Mouse (Mus musculus) heart, adult 2 months (tissue): ENCODE data around the gene 4931428L18Rik. TPM values are rescaled to one million over a fixed set of nuclear protein-coding genes. Genes with fewer than 3 reads are reported as not detected.

Experiments used
- DNase-seq, 2 experiments: peaks; one replicate each; pipeline ENCODE4 v3.0.0; 2021
- H3K27ac ChIP-seq: fragments of 200-600 bp; 2 replicates; pipeline ENCODE4 v1.8.1; 2022
- H3K27me3 ChIP-seq: fragments of 200-500 bp; 2 replicates; pipeline ENCODE4 v1.6.1; 2012; ENCODE audit warnings: mild to moderate bottlenecking, low read length, inconsistent platforms, mixed read lengths; ENCODE audit not compliant: control insufficient read depth, insufficient read depth
- H3K36me3 ChIP-seq: fragments of 200-500 bp; 2 replicates; pipeline ENCODE4 v1.6.1; 2012; ENCODE audit warnings: low read length, inconsistent platforms; ENCODE audit not compliant: control insufficient read depth, insufficient read depth
- H3K4me1 ChIP-seq: fragments of 200-500 bp; 2 replicates; pipeline ENCODE4 v1.6.1; 2011; ENCODE audit warnings: low read length; ENCODE audit not compliant: control insufficient read depth, insufficient read depth
- H3K4me3 ChIP-seq: fragments of 200-600 bp; 2 replicates; pipeline ENCODE4 v1.8.1; 2022
- H3K79me2 ChIP-seq: fragments of 200-500 bp; replicated peaks from 2 replicates; pipeline ENCODE4 v1.6.1; 2012; ENCODE audit warnings: mild to moderate bottlenecking, inconsistent platforms, low read length, moderate library complexity, mixed read lengths; ENCODE audit not compliant: control insufficient read depth, insufficient read depth
- H3K9ac ChIP-seq: fragments of 200-500 bp; 2 replicates; pipeline ENCODE4 v1.6.1; 2012; ENCODE audit warnings: low read depth, mild to moderate bottlenecking, control low read depth, inconsistent platforms, low read length, mixed read lengths
- CTCF ChIP-seq: fragments of 200-600 bp; IDR thresholded peaks from 2 replicates; pipeline ENCODE4 v1.8.1; 2022; ENCODE audit warnings: antibody characterized with exemption, mild to moderate bottlenecking, moderate library complexity
- EP300 ChIP-seq: fragments of 200-500 bp; IDR thresholded peaks from 2 replicates; pipeline ENCODE4 v1.6.1; 2011; ENCODE audit warnings: low read depth, low read length, control low read depth; ENCODE audit not compliant: insufficient read depth
- POLR2A ChIP-seq: fragments of 200-500 bp; IDR thresholded peaks from 2 replicates; pipeline ENCODE4 v1.6.1; 2011; ENCODE audit warnings: mild to moderate bottlenecking, low read depth, low read length, control low read depth; ENCODE audit not compliant: insufficient read depth
- WGBS: fragments of 180-500 bp; shearing (Covaris S2); methylation state at CpG from one replicate; pipeline ENCODE4 v1.1.7; 2018; 5-methylcytosine and 5-hydroxymethylcytosine counted together
- intact Hi-C: fragments of 180-260 bp; cut with DNase I; formaldehyde crosslinking; loops from one replicate; pipeline ENCODE4 v1.15.1; 2025
- polyA plus RNA-seq: library from polyadenylated mRNA; depleted of rRNA; stranded (reverse); fragments of >200 nt; gene quantifications from 2 replicates; pipeline ENCODE4 v1.2.3, GENCODE M21; 2012; rRNA removed
- total RNA-seq, 2 experiments: library from RNA; stranded (reverse); gene quantifications; 2 replicates each; pipeline ENCODE4 v1.2.3; 2021

The 4931428L18Rik gene
- total and polyA plus RNA-seq, 3 experiments = 0.16 TPM; not detected in 2

GRCm38 (mm10) chr1:30951795-30952194, 270.7 kb downstream of the 4931428L18Rik start:
- Histone ChIP-seq H3K79me2 (no peaks in the 10 kb centered on the region), H3K27ac (no peak overlapping the region), H3K4me1 (peaks cover 3% of the 10 kb centered on the region), H3K27me3 (no peaks in the 10 kb centered on the region), H3K4me3 (no peak overlapping the region), H3K9ac (no peak overlapping the region), H3K36me3 (peaks cover under 1% of the 10 kb centered on the region)
- DNase-seq = no peak
- TF ChIP-seq POLR2A (no peak), CTCF (no peak), EP300 (no peak)
- intact Hi-C loops = no loop called here
- 66% methylated on average over 2 of the region's 2 CpGs for WGBS

- Histone ChIP-seq H3K27ac (peak overlapping the region; percentile 98), H3K9ac (no peak overlapping the region), H3K36me3 (peaks cover 6% of the 10 kb centered on the region), H3K4me1 (peaks cover 3% of the 10 kb centered on the region), H3K4me3 (peak overlapping the region; percentile 68), H3K79me2 (no peaks in the 10 kb centered on the region), H3K27me3 (no peaks in the 10 kb centered on the region)
- 44% methylated on average over 5 of the region's 5 CpGs for WGBS
- no peak for DNase-seq
- intact Hi-C loops = loop anchor here (1.0 kb wide), 1 partner anchor 69 kb away; no protein-coding TSS in a partner anchor
- TF ChIP-seq POLR2A (no peak), CTCF (no peak), EP300 (no peak)
Observed at GRCm38 (mm10) chr1:30950456-30950835, 272.0 kb downstream of the 4931428L18Rik start.

GRCm38 (mm10) chr1:30949710-30950455, 272.6 kb downstream of the 4931428L18Rik start:
- intact Hi-C loops = loop anchor here (1.0 to 10.0 kb wide), 4 partner anchors 69 to 202 kb away; partner anchors contain the start of gene Phf3
- DNase-seq = peak; percentile 96 to 99
- H3K4me1 ChIP-seq = peaks cover 3% of the 10 kb centered on the region
- peaks cover 6% of the 10 kb centered on the region for H3K36me3 ChIP-seq
- H3K27me3 ChIP-seq = no peaks in the 10 kb centered on the region
- H3K4me3 ChIP-seq = peak overlapping the region; percentile 68
- peak overlapping the region; percentile 98 for H3K27ac ChIP-seq
- TF ChIP-seq CTCF (no peak), POLR2A (peak; percentile 59), EP300 (peak; percentile 31; the same call in 1 of the 2 replicates)
- no peaks in the 10 kb centered on the region for H3K79me2 ChIP-seq
- under 1% methylated on average over 66 of the region's 66 CpGs for whole genome bisulfite sequencing
- peak overlapping the region; percentile 64 for H3K9ac ChIP-seq

- no peaks in the 10 kb centered on the region for H3K27me3 ChIP-seq
- intact Hi-C loops = loop anchor here (1.0 to 10.0 kb wide), 3 partner anchors 76 to 203 kb away; partner anchors contain the start of gene Phf3
- WGBS = under 1% methylated on average over 79 of the region's 85 CpGs
- peak overlapping the region; percentile 68 for H3K4me3 ChIP-seq
- no peak for TF ChIP-seq POLR2A
- no peak for TF ChIP-seq EP300
- no peak for TF ChIP-seq CTCF
- DNase-seq = peak; percentile 80 to 81
- H3K79me2 ChIP-seq = no peaks in the 10 kb centered on the region
- peak overlapping the region; percentile 98 for H3K27ac ChIP-seq
- peaks cover 8% of the 10 kb centered on the region for H3K36me3 ChIP-seq
- H3K4me1 ChIP-seq = peaks cover 3% of the 10 kb centered on the region
- peak overlapping the region; percentile 99 for H3K9ac ChIP-seq
Observed at GRCm38 (mm10) chr1:30948950-30949639, 273.4 kb downstream of the 4931428L18Rik start.

GRCm38 (mm10) chr1:30948361-30948949, 274.0 kb downstream of the 4931428L18Rik start:
- Histone ChIP-seq H3K27ac (peak overlapping the region; percentile 98), H3K4me3 (peak overlapping the region; percentile 68), H3K9ac (peak overlapping the region; percentile 99), H3K36me3 (peaks cover 14% of the 10 kb centered on the region), H3K79me2 (no peaks in the 10 kb centered on the region), H3K4me1 (peaks cover 3% of the 10 kb centered on the region), H3K27me3 (no peaks in the 10 kb centered on the region)
- intact Hi-C loops = loop anchor here (5.0 to 10.0 kb wide), 2 partner anchors 134 to 204 kb away; no protein-coding TSS in a partner anchor
- WGBS = under 1% methylated on average over 16 of the region's 16 CpGs
- TF ChIP-seq CTCF (peak; percentile 67), POLR2A (no peak)
- DNase-seq = peak; percentile 14 to 29

Other genes with a start within 250 kb of the 4931428L18Rik start
- gene AC153137.1, start 244.7 kb downstream of the 4931428L18Rik start, total RNA-seq = not detected
- gene AC153137.1, start 244.7 kb downstream of the 4931428L18Rik start, polyA plus RNA-seq = not detected in 2 replicates
- gene Lgsn, start 46.3 kb downstream of the 4931428L18Rik start, total RNA-seq = not detected
- gene Lgsn, start 46.3 kb downstream of the 4931428L18Rik start, polyA plus RNA-seq = not detected in 2 replicates
- gene Pih1d3, start 154 bp upstream of the 4931428L18Rik start, total RNA-seq = not detected
- not detected in 2 replicates for gene Pih1d3, start 154 bp upstream of the 4931428L18Rik start, polyA plus RNA-seq